In the genomic region with DNA sequence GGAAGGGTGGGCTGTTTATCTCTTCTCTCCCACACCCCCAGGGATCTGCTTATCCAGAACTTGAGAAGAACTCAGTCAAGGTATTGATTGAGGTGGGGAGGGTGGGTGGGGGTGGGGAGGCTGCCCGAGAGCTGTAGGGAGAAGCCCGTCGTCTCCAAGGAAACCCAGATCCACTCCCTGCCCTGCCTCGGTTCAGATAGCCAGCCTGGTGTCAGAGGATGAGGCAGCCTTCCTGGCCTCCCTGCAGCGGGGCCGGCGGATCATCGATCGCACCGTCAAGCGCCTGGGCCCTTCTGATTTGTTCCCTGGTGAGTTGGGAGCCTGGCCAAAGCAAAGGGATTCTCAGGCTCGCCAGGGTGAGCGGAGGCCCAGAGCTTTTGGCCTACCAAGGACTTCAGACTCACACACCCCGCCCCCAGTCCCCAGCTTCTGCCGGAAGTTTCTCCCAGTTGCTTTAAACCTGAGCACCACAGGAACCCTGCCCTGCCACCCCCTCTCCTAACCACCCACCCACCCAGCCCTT, we compare ENCODE assay signal across 26 mouse cellular contexts. TPM values are rescaled to one million over a fixed set of nuclear protein-coding genes. Genes with fewer than 3 reads are reported as not detected.
DNase-seq lines count a peak whose midpoint lies in the region; ATAC-seq lines count a peak whose summit lies in the region.
"Had no signal": no experiment of that assay in that cellular context is flagged by ENCODE, and none has a peak within 500 bp of the region (broad histone marks: within the 10 kb centered on the region; RNA-seq: fewer than 3 reads in every experiment).

No protein-coding gene starts in this region.

- H3K9ac ChIP-seq in midbrain, embryonic 16.5 days (ENCODE audit: low read depth, low read length), result no peak overlapping the region
- H3K9ac ChIP-seq in intestine, embryonic 16.5 days (ENCODE audit: low read depth, low read length), result no peak overlapping the region
- no peak overlapping the region for H3K9ac ChIP-seq in kidney, embryonic 15.5 days
- H3K9ac ChIP-seq: forebrain, embryonic 15.5 days; heart, embryonic 12.5 days; hindbrain, embryonic 12.5 days; limb, embryonic 15.5 days; midbrain, embryonic 15.5 days had no signal

- H3K4me2 ChIP-seq in midbrain, embryonic 16.5 days (ENCODE audit: low read length), result no peak overlapping the region
- no peak overlapping the region for H3K4me2 ChIP-seq in intestine, embryonic 16.5 days (ENCODE audit: low read depth, low read length)
- H3K4me2 ChIP-seq in kidney, embryonic 15.5 days, result no peak overlapping the region
- H3K4me2 ChIP-seq: forebrain, embryonic 15.5 days; heart, embryonic 12.5 days; hindbrain, embryonic 12.5 days; limb, embryonic 15.5 days; midbrain, embryonic 15.5 days had no signal

- H3K4me3 ChIP-seq in midbrain, embryonic 10.5 days, result no peak overlapping the region
- no peak overlapping the region for H3K4me3 ChIP-seq in midbrain, embryonic 16.5 days (ENCODE audit: low read depth, low read length)
- H3K4me3 ChIP-seq in intestine, embryonic 16.5 days (ENCODE audit: low read length), result no peak overlapping the region
- H3K4me3 ChIP-seq in kidney, embryonic 15.5 days (replicated peaks), result no peak overlapping the region
- H3K4me3 ChIP-seq: forebrain, embryonic 15.5 days; heart, embryonic 12.5 days; hindbrain, embryonic 12.5 days; left cerebral cortex, adult 2 months; limb, embryonic 15.5 days; midbrain, embryonic 15.5 days; myocyte had no signal

- H3K27me3 ChIP-seq in midbrain, embryonic 10.5 days (ENCODE audit: low read depth, poor library complexity, severe bottlenecking), result no peaks in the 10 kb centered on the region
- no peaks in the 10 kb centered on the region for H3K27me3 ChIP-seq in midbrain, embryonic 16.5 days (ENCODE audit: control insufficient read depth, insufficient read depth, low read depth, low read length)
- no peaks in the 10 kb centered on the region for H3K27me3 ChIP-seq in intestine, embryonic 16.5 days (replicated peaks; ENCODE audit: control insufficient read depth, insufficient read depth, low read length)
- H3K27me3 ChIP-seq in kidney, embryonic 15.5 days, result no peaks in the 10 kb centered on the region
- H3K27me3 ChIP-seq: forebrain, embryonic 15.5 days; heart, embryonic 12.5 days; hindbrain, embryonic 12.5 days; limb, embryonic 15.5 days; midbrain, embryonic 15.5 days had no signal

- peaks cover 75% of the 10 kb centered on the region for H3K36me3 ChIP-seq in midbrain, embryonic 10.5 days
- no peaks in the 10 kb centered on the region for H3K36me3 ChIP-seq in midbrain, embryonic 16.5 days (ENCODE audit: control insufficient read depth, insufficient read depth, low read length)
- peaks cover 10% of the 10 kb centered on the region for H3K36me3 ChIP-seq in intestine, embryonic 16.5 days (ENCODE audit: control insufficient read depth, insufficient read depth, low read length)
- peaks cover 41% of the 10 kb centered on the region for H3K36me3 ChIP-seq in kidney, embryonic 15.5 days
- H3K36me3 ChIP-seq: midbrain, embryonic 15.5 days had no signal

- no peak for ATAC-seq in cerebellum, adult (ENCODE audit: insufficient number of reproducible peaks, low FRiP score, low TSS enrichment)
- ATAC-seq in midbrain, embryonic 16.5 days, result no peak
- peak; percentile 57; the same call in 1 of the 2 replicates for ATAC-seq in intestine, embryonic 16.5 days
- no peak for ATAC-seq in kidney, embryonic 15.5 days (replicated peaks; ENCODE audit: low FRiP score)
- ATAC-seq: forebrain, embryonic 15.5 days; midbrain, embryonic 15.5 days had no signal

- peak; percentile 50 for DNase-seq in cerebellum, adult 9-10 months
- no peak for DNase-seq in midbrain, embryonic 10.5 days (ENCODE audit: low spot score)
- DNase-seq in urinary bladder, postnatal 4 days (ENCODE audit: low spot score in 2 of 2), result no peak
- no peak for DNase-seq in layer of hippocampus, adult 18-20 months (ENCODE audit: low spot score in 2 of 2)
- DNase-seq: adrenal gland, postnatal 25 days; gastrocnemius, postnatal 10 days; heart, adult 18-20 months; heart, postnatal 10 days; kidney, postnatal 36 days; layer of hippocampus, adult 9-11 months; lung, postnatal 4 days had no signal

- WGBS in midbrain, embryonic 10.5 days, result 51% methylated on average over 15 of the region's 15 CpGs
- 44% methylated on average over 15 of the region's 15 CpGs for WGBS in midbrain, embryonic 16.5 days
- WGBS in intestine, embryonic 16.5 days, result 53% methylated on average over 15 of the region's 15 CpGs
- 64% methylated on average over 15 of the region's 15 CpGs for WGBS in kidney, embryonic 15.5 days

- H3K4me1 ChIP-seq in midbrain, embryonic 10.5 days, result peaks cover 17% of the 10 kb centered on the region; the same call in 1 of the 2 replicates
- no peaks in the 10 kb centered on the region for H3K4me1 ChIP-seq in midbrain, embryonic 16.5 days (ENCODE audit: control insufficient read depth, insufficient read depth, low read length)
- H3K4me1 ChIP-seq in intestine, embryonic 16.5 days (ENCODE audit: control insufficient read depth, insufficient read depth, low read length), result no peaks in the 10 kb centered on the region; the same call in 1 of the 2 replicates
- H3K4me1 ChIP-seq in kidney, embryonic 15.5 days, result no peaks in the 10 kb centered on the region
- H3K4me1 ChIP-seq: forebrain, embryonic 15.5 days; limb, embryonic 15.5 days; midbrain, embryonic 15.5 days had no signal

- no peaks in the 10 kb centered on the region for H3K9me3 ChIP-seq in midbrain, embryonic 10.5 days (replicated peaks)
- H3K9me3 ChIP-seq in midbrain, embryonic 16.5 days (replicated peaks; ENCODE audit: control insufficient read depth, low read length, poor library complexity, severe bottlenecking), result no peaks in the 10 kb centered on the region
- H3K9me3 ChIP-seq in intestine, embryonic 16.5 days (ENCODE audit: control insufficient read depth, low read length), result no peaks in the 10 kb centered on the region
- no peaks in the 10 kb centered on the region for H3K9me3 ChIP-seq in kidney, embryonic 15.5 days (replicated peaks)
- H3K9me3 ChIP-seq: forebrain, embryonic 15.5 days; heart, embryonic 12.5 days; hindbrain, embryonic 12.5 days; limb, embryonic 15.5 days; midbrain, embryonic 15.5 days had no signal

- peak overlapping the region; percentile 14; the same call in 1 of the 2 replicates for H3K27ac ChIP-seq in midbrain, embryonic 10.5 days (replicated peaks)
- no peak overlapping the region for H3K27ac ChIP-seq in midbrain, embryonic 16.5 days (ENCODE audit: low read length)
- H3K27ac ChIP-seq in intestine, embryonic 16.5 days (ENCODE audit: low read length), result no peak overlapping the region
- no peak overlapping the region for H3K27ac ChIP-seq in kidney, embryonic 15.5 days
- H3K27ac ChIP-seq: forebrain, embryonic 15.5 days; hindbrain, embryonic 12.5 days; left cerebral cortex, adult 2 months; limb, embryonic 15.5 days; midbrain, embryonic 15.5 days had no signal

RNA-seq across cellular contexts. Expression of a gene that starts 8.0 kb away (rescaled TPM):
- polyA plus RNA-seq in midbrain, embryonic 10.5 days (2016; fragmentation: Nextera tagmentation; extraction: Ambion mirVana), result 1.4 and 1.7 TPM in 2 replicates
- 4.3 and 5.0 TPM in 2 replicates for polyA plus RNA-seq in midbrain, embryonic 16.5 days (2015; fragmentation: Nextera tagmentation; extraction: Ambion mirVana)
- 0.20 and 0.47 TPM in 2 replicates for polyA plus RNA-seq in intestine, embryonic 16.5 days (2015; fragmentation: Nextera tagmentation; extraction: Ambion mirVana)
- polyA plus RNA-seq in kidney, embryonic 15.5 days (2015; fragmentation: Nextera tagmentation; extraction: Ambion mirVana), result 0.14 and 0.22 TPM in 2 replicates
- 1 to 10 TPM in 1 of 2 experiments, under 1 TPM in 1; 0.91 to 1.6 TPM for total RNA-seq in layer of hippocampus, adult 18-20 months (2021)
- total RNA-seq: adrenal gland, postnatal 25 days; common myeloid progenitor, adult 5-6 weeks; gastrocnemius, postnatal 10 days; heart, adult 18-20 months; heart, postnatal 10 days; megakaryocyte-erythroid progenitor cell, adult 5-6 weeks; MEL had no signal
- polyA plus RNA-seq: myocyte had no signal

RNA-seq across cellular contexts. Expression of a gene that starts 8.6 kb away (rescaled TPM):
- 33.9 and 35.7 TPM in 2 replicates for polyA plus RNA-seq in midbrain, embryonic 10.5 days (2016; fragmentation: Nextera tagmentation; extraction: Ambion mirVana)
- polyA plus RNA-seq in midbrain, embryonic 16.5 days (2015; fragmentation: Nextera tagmentation; extraction: Ambion mirVana), result 17.6 and 18.2 TPM in 2 replicates
- 14.8 and 16.6 TPM in 2 replicates for polyA plus RNA-seq in intestine, embryonic 16.5 days (2015; fragmentation: Nextera tagmentation; extraction: Ambion mirVana)
- polyA plus RNA-seq in kidney, embryonic 15.5 days (2015; fragmentation: Nextera tagmentation; extraction: Ambion mirVana), result 21.7 and 24.6 TPM in 2 replicates
- 10 to 100 TPM; 21.9 to 22.7 TPM for total RNA-seq in layer of hippocampus, adult 18-20 months (2021)

RNA-seq across cellular contexts. Expression of a gene that starts 34.2 kb away (rescaled TPM):
- polyA plus RNA-seq in midbrain, embryonic 10.5 days (2016; fragmentation: Nextera tagmentation; extraction: Ambion mirVana), result 7.0 and 10.2 TPM in 2 replicates
- 31.0 and 32.5 TPM in 2 replicates for polyA plus RNA-seq in midbrain, embryonic 16.5 days (2015; fragmentation: Nextera tagmentation; extraction: Ambion mirVana)
- 2.2 and 2.5 TPM in 2 replicates for polyA plus RNA-seq in intestine, embryonic 16.5 days (2015; fragmentation: Nextera tagmentation; extraction: Ambion mirVana)
- 3.1 and 3.4 TPM in 2 replicates for polyA plus RNA-seq in kidney, embryonic 15.5 days (2015; fragmentation: Nextera tagmentation; extraction: Ambion mirVana)
- 100 to 1,000 TPM; 112 to 119 TPM for total RNA-seq in layer of hippocampus, adult 18-20 months (2021)
- total RNA-seq: common myeloid progenitor, adult 5-6 weeks; megakaryocyte-erythroid progenitor cell, adult 5-6 weeks had no signal

RNA-seq across cellular contexts. Expression of a gene that starts 40.0 kb away (rescaled TPM):
- 0.42 and 0.71 TPM in 2 replicates for polyA plus RNA-seq in midbrain, embryonic 10.5 days (2016; fragmentation: Nextera tagmentation; extraction: Ambion mirVana)
- 2.5 and 3.1 TPM in 2 replicates for polyA plus RNA-seq in midbrain, embryonic 16.5 days (2015; fragmentation: Nextera tagmentation; extraction: Ambion mirVana)
- polyA plus RNA-seq in intestine, embryonic 16.5 days (2015; fragmentation: Nextera tagmentation; extraction: Ambion mirVana), result 0.23 and 0.27 TPM in 2 replicates
- polyA plus RNA-seq in kidney, embryonic 15.5 days (2015; fragmentation: Nextera tagmentation; extraction: Ambion mirVana), result 0.29 and 0.48 TPM in 2 replicates
- 1 to 10 TPM; 4.4 to 4.7 TPM for total RNA-seq in layer of hippocampus, adult 18-20 months (2021)
- total RNA-seq: megakaryocyte-erythroid progenitor cell, adult 5-6 weeks had no signal
- polyA plus RNA-seq: spleen, adult 2 months had no signal

RNA-seq across cellular contexts. Expression of a gene that starts 40.2 kb away (rescaled TPM):
- polyA plus RNA-seq in midbrain, embryonic 10.5 days (2016; fragmentation: Nextera tagmentation; extraction: Ambion mirVana), result 8.6 and 9.2 TPM in 2 replicates
- polyA plus RNA-seq in midbrain, embryonic 16.5 days (2015; fragmentation: Nextera tagmentation; extraction: Ambion mirVana), result 3.6 and 3.7 TPM in 2 replicates
- polyA plus RNA-seq in intestine, embryonic 16.5 days (2015; fragmentation: Nextera tagmentation; extraction: Ambion mirVana), result 5.0 and 5.5 TPM in 2 replicates
- polyA plus RNA-seq in kidney, embryonic 15.5 days (2015; fragmentation: Nextera tagmentation; extraction: Ambion mirVana), result 5.3 and 5.7 TPM in 2 replicates
- 1 to 10 TPM; 2.3 to 2.5 TPM for total RNA-seq in layer of hippocampus, adult 18-20 months (2021)
